Mouse (Mus musculus) urinary bladder, postnatal 25 days (tissue): Measurements from ENCODE around the gene Atxn7l3b.

Source experiments
- DNase-seq: peaks from one replicate; pipeline ENCODE4 v3.0.0; 2022; ENCODE audit warnings: low spot score

Gene Atxn7l3b

DNA sequence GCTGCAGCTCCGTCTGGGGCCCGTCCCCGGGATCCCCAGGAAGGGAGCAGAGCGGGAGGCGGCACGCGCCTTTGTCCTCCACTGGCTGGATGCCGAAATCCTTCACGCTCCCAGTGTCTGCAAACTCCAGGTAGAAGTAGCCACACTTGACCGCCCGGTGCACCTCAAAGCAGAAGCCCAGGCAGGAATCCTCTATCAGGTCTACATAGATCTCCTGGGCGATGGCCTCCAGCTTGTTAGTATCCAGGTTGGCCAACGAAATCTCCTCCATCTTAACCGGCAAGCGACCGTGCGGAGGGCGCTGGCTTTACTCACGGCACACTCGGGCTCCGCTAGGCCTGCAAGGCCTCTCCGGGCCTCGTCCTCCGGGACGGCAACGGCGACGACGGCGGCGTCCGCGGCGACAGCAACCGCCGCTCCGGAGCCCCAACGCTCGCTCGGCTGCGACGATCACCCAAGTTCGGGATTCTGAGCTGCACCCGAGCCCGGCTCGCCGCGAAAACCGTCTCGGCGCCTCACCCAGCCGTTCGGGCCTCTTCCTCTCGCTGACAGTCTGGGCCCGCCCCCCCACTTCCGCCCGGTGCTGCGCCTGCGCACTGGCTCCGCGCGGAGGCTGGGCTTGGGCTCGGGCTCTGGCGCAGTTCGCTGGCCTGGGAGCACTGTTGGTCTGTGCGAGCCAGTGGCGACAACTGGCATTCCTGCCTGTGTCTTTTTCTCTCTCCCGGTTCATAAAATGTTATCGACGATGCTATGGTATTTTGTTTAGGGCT lies at the start of gene Atxn7l3b:
Gene Atxn7l3b, minus strand, starts transcription at position 550 of the 770 bp plus-strand sequence.
- DNase-seq, result peak; percentile 98

- DNase-seq, result no peak
These were observed 48.8 kb upstream of the Atxn7l3b start for GRCm38 (mm10) chr10:112977586-112977985.

DNA sequence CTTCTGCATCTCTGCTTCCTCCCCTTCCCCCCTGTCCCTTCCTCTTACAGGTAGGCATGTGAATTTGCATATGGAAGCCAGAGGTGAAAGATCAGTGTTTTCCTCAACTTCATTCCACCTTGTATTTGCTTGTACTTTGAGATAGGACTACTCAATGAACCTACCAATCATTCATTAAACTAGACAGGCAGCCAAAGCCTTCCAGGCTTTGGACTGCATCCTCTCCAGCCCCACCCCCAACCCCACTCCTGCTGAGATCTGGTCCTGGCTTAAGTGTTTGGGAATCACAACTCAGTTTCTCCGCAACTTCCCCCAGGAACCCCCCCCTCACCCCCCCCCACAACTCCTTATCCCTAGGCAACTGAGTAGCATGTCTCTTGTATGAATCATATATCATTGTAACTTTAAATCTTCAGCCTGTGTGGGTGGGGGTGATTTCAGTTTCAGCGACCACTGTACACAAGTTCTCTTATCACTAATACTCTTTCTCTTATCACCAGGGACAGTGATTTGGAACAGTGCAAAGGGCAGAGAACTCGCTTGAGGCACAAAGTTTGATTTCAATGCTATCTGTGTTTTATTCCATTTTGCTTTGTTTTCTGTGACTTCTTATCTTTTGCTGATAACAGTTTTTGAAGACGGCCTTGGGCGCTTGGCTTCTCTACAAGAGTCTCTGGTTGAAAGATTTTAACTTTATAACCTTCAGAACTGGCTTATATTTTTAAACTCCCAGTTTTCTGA lies 44.7 kb upstream of the Atxn7l3b start:
- no peak for DNase-seq

DNA sequence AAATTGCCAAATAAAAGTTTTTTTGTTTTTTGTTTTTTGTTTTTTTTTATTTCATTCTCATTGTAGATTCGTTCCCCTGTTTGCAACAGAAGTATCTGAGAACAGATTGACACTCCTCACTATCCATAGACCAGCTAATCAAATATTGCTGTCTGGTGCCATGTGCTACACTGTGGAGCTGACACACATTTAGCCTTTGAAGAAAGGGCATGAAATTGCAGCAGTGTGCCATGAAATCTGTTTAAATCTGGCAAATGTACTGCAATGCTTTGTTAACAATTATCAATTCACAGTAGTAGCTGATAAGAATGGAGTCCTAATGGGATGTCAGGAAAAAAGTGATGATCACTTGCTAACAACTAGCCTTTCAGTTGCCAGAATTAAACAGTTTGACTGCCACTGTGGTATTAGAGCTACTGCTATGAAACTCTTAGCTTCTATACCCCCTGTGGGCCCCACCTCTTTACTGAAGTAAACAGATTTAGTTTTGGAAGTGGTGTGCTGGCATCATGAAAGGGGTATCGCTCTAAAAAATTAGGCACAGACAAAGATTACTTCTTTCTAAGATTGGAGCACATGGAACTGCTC lies 41.3 kb upstream of the Atxn7l3b start:
- DNase-seq, result no peak

- no peak for DNase-seq
These were observed 38.8 kb upstream of the Atxn7l3b start for GRCm38 (mm10) chr10:112967578-112967977.

DNA sequence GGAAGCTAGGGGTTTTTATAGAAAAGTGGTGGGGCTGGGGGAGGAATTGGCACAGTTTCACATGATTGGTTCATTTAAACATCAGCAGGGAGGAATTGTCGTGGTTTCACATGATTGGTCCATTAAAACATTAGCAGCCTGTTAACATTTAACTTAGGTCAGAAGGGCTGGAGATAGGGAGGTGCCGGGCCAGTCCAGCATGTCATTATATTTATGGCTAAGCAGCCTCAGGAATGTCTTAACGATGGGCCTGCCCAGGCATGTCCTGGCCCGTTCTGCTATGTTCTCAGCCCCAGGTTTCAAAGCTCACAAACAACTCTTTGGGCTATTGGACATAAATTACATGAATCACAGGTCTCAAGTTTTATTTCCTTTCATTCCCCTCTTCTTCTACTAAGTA lies 33.4 kb upstream of the Atxn7l3b start:
- peak; percentile 33 for DNase-seq

DNA sequence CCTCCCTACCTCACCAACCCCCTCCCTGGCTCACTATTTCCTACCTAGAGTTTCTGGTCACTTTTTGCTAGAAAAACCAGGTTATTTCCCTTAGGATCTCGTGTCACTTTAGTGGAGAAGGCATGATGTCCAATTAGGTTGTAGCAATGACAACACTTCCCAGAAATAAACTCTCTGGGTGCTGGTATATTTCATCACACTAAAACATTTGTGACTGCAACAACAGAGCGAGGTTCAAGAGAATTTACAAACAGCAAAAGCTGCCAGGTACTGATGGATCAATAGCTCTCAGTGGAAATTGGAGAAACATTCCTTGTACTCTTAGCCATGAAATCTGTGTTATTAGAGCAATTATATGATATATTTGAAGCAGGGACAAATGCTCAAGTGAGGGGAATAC lies 25.3 kb upstream of the Atxn7l3b start:
- DNase-seq, result no peak

- DNase-seq, result no peak
These were observed 19.7 kb upstream of the Atxn7l3b start for GRCm38 (mm10) chr10:112948453-112948852.

- DNase-seq, result no peak
These were observed 418 bp upstream of the Atxn7l3b start for GRCm38 (mm10) chr10:112929222-112929615.

DNA sequence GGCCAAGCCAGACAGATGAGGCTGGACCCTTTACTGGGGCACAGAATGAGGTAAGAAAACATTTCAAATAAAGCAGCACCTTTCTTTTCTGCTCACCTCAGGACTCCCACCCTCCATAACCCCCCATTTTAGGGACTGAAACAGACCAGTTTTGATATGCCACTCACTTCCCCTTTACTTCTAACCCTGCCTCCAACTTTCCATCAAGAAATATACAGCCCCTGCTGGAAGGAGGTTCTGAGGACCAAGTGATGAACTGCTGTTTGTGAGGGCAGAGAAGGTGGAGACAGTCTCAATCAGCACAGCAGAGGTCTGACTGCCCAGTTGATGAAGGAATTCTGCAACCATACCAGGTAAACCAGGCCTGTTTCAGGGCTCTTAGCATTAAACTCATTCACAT lies 1.8 kb downstream of the Atxn7l3b start:
- no peak for DNase-seq

DNA sequence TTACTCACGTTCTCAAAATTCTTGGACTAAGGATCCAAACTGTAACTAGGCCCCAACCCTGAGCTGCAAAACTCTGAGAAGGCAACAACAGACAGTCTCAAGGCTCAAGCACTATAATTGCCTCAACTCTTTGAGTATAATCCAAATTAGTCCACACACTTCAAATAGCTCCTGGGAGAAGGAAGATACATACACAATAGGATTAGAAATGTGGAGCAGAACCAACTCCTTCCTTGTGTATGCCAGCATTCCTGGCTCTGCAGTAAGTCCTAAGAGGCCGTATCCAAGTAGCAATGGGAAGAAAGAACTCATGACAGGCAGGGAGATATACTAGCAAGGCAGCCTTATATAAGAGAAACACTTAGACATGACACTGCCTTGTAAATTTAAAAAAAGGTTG lies 2.5 kb downstream of the Atxn7l3b start:
- no peak for DNase-seq

GRCm38 (mm10) chr10:112916575-112917190 lies 12.1 kb downstream of the Atxn7l3b start:
- DNase-seq, result no peak

DNA sequence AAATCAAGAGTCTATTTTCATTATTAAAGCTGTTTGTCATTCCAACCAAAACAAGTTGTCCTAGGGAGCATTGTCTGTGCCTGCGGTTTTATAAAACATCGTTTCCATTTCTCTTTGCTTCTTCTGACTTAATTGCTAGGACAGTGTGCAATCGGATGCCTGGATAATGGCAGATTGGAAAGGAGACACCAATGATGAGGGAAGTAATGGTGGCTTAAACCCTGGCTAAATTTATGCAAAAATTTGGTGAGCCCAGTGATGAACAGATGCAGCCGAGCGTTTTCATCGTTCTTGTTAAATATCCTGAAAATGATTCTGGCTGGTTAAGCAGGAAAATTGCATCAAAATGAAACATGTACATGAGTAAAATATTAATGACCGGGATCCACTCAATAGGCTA lies 28.6 kb downstream of the Atxn7l3b start:
- DNase-seq, result no peak

DNA sequence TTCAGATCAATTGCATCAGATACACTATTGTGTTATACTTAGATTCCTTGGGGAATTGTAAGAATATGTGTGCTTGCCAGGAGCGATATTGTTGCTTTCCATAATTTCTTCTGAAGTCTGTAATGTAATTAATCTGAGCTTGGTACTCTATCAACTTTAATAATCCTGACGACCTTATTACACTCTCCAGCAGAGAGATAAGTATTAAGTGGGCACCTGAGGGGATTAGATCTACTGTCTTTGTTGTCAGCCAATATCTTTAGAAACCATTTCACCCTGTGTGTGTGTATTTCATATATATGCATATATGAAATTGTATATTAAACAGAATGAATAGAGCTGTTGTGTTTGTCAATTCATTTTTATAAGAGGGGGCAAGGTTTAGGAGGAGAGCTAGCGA lies 29.0 kb downstream of the Atxn7l3b start:
- DNase-seq, result no peak

- DNase-seq, result no peak
These were observed 32.2 kb downstream of the Atxn7l3b start for GRCm38 (mm10) chr10:112896636-112897035.

DNA sequence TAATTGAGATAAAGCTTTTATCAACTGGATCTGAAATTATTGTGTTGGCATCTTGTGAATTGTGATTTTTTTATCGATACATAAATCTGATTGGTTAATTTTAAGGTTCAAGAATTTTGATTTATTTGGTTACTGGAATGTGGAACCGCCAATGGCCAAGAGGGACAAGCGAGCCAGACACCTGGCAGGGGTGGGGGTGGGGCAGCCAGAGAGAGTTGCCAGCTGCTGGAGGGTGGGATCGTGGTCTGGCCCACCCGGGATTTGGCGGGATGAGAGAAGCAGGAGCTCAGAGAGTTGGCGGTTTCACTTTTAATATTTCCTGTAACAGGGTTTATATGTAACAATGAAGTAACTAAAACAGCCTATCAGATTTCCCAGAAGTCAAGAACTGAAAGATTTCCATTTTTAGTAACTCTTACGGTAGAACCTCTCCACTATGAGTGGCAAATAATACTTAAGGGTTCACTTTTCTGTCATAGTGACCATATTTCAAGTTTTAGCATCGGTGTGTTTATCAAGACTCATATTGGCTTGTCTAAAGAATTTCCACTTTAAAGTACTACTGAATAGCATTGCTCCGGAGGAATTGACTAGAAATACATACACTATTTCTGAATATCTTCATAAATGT lies 35.1 kb downstream of the Atxn7l3b start:
- no peak for DNase-seq

- DNase-seq, result no peak
These were observed 44.7 kb downstream of the Atxn7l3b start for GRCm38 (mm10) chr10:112884064-112884463.

GRCm38 (mm10) chr10:112883688-112884004 lies 45.2 kb downstream of the Atxn7l3b start:
- no peak for DNase-seq

- DNase-seq, result no peak
These were observed 45.8 kb downstream of the Atxn7l3b start for GRCm38 (mm10) chr10:112882789-112883687.

GRCm38 (mm10) chr10:112882149-112882548 lies 46.7 kb downstream of the Atxn7l3b start:
- DNase-seq, result no peak

GRCm38 (mm10) chr10:112876655-112877393 lies 52.0 kb downstream of the Atxn7l3b start:
- no peak for DNase-seq
